Mouse (Mus musculus) embryonic facial prominence, embryonic 11.5 days (tissue): ENCODE results near the gene Prx. TPM values are rescaled to one million over a fixed set of nuclear protein-coding genes. Genes with fewer than 3 reads are reported as not detected.

Source experiments
- ATAC-seq: fragments of 200-750 bp; cut with Nextera tagmentation; replicated peaks from 2 replicates; pipeline ENCODE4 v1.8.0; 2017; ENCODE audit warnings: low read depth; ENCODE audit not compliant: insufficient number of reproducible peaks, low FRiP score, low TSS enrichment
- DNase-seq: peaks from one replicate; pipeline ENCODE4 v3.0.0-alpha.2; 2015; ENCODE audit warnings: low spot score
- H3K27ac ChIP-seq: fragments of 300-500 bp; sonication (generic); replicated peaks from 2 replicates; pipeline ENCODE4 v1.5.1; 2014; ENCODE audit warnings: mild to moderate bottlenecking, low read depth, low read length, control low read depth
- H3K27me3 ChIP-seq: fragments of 300-500 bp; sonication (generic); 2 replicates; pipeline ENCODE4 v1.6.1; 2014; ENCODE audit warnings: mild to moderate bottlenecking, low read length, moderate library complexity, mixed read lengths; ENCODE audit not compliant: control insufficient read depth, insufficient read depth
- H3K36me3 ChIP-seq: fragments of 300-500 bp; sonication (generic); replicated peaks from 2 replicates; pipeline ENCODE4 v1.6.1; 2014; ENCODE audit warnings: low read depth, mild to moderate bottlenecking, low read length, moderate library complexity, mixed read lengths; ENCODE audit not compliant: control insufficient read depth, insufficient read depth
- H3K4me1 ChIP-seq: fragments of 300-500 bp; sonication (generic); 2 replicates; pipeline ENCODE4 v1.6.1; 2014; ENCODE audit warnings: low read length, mixed read lengths; ENCODE audit not compliant: control insufficient read depth, insufficient read depth
- H3K4me2 ChIP-seq: fragments of 300-500 bp; sonication (generic); 2 replicates; pipeline ENCODE4 v1.6.1; 2014; ENCODE audit warnings: low read depth, mild to moderate bottlenecking, control low read depth, low read length, moderate library complexity
- H3K4me3 ChIP-seq: fragments of 300-500 bp; sonication (generic); 2 replicates; pipeline ENCODE4 v1.5.1; 2014; ENCODE audit warnings: low read depth, low read length, control low read depth
- H3K9ac ChIP-seq: fragments of 300-500 bp; sonication (generic); replicated peaks from 2 replicates; pipeline ENCODE4 v1.6.1; 2014; ENCODE audit warnings: mild to moderate bottlenecking, control low read depth, low read length
- H3K9me3 ChIP-seq: fragments of 300-500 bp; sonication (generic); replicated peaks from 2 replicates; pipeline ENCODE4 v1.6.1; 2016; ENCODE audit warnings: mild to moderate bottlenecking, low read length, inconsistent platforms, mixed read lengths; ENCODE audit not compliant: control insufficient read depth
- WGBS: fragments of 180-500 bp; shearing (Covaris S2); extraction: QIAGEN DNeasy Blood & Tissue Kit; methylation state at CpG from one replicate; pipeline ENCODE4 v1.1.7; 2014; 5-methylcytosine and 5-hydroxymethylcytosine counted together
- polyA plus RNA-seq: library from polyadenylated mRNA; unstranded; fragments of >200 nt; fragmentation: Nextera tagmentation; extraction: Ambion mirVana; gene quantifications from 2 replicates; pipeline ENCODE4 v1.2.1, GENCODE M21; 2014

The Prx gene
- polyA plus RNA-seq, 1 experiment from 2014 or later: 1.2 TPM

DNA sequence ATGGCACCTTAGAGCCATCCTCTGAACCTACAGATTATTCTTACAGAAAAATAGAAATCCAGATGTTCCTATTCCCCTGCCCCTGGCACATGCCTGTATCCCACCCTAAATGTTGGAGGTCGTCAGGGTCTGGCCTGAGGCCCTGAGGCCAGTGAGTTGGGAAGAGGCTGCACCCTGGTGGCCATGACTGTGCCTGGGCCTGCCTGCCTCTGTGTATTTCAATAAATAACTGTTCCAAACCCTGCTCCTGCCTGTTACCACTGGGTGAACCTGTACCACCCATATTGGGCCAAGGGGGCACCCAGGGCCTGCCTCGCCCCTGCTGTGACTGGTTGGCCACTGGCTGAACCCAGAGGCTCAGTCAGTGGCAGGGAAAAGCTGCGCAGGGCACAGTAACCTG lies 31.8 kb downstream of the Prx start:
- no peaks in the 10 kb centered on the region for H3K27me3 ChIP-seq
- no peak overlapping the region for H3K4me3 ChIP-seq

DNA sequence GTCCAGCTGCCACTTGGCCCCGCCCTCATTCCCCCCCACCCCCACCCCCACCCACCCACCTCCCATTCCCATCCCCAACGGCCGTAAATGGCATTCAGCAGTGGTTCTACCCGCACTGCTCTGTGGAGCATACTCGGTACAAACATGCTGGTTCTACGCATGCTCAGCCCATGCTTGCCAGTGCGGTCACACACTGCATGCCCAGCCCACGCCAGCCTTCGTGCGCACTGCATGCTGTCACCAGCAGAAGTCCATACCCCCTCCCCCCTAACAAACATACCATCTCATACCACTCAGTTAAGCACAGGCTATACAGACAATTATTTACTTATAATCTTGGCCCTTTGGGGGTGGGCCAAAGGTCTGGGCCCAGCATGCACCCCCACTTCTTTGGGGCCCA lies 32.6 kb downstream of the Prx start:
- Histone ChIP-seq H3K9ac (no peak overlapping the region), H3K27me3 (no peaks in the 10 kb centered on the region), H3K27ac (no peak overlapping the region), H3K4me3 (no peak overlapping the region), H3K4me1 (no peaks in the 10 kb centered on the region), H3K36me3 (no peaks in the 10 kb centered on the region), H3K4me2 (no peak overlapping the region), H3K9me3 (no peaks in the 10 kb centered on the region)
- no peak for DNase-seq
- 91% methylated on average over 9 of the region's 10 CpGs for WGBS
- ATAC-seq: no peak

More for the DNA sequence above, 31.8 kb downstream of the Prx start:
- 75% methylated on average over 3 of the region's 3 CpGs for WGBS
- Histone ChIP-seq H3K4me1 (no peaks in the 10 kb centered on the region), H3K9me3 (no peaks in the 10 kb centered on the region), H3K9ac (no peak overlapping the region), H3K27ac (no peak overlapping the region), H3K36me3 (no peaks in the 10 kb centered on the region), H3K4me2 (no peak overlapping the region)
- DNase-seq (no peak), ATAC-seq (no peak)

- H3K27me3 ChIP-seq: no peaks in the 10 kb centered on the region
- H3K4me3 ChIP-seq: no peak overlapping the region
- ATAC-seq (no peak), DNase-seq (no peak)
- H3K4me1 ChIP-seq: no peaks in the 10 kb centered on the region
- H3K27ac ChIP-seq: no peak overlapping the region
- H3K4me2 ChIP-seq: no peak overlapping the region
- H3K36me3 ChIP-seq: no peaks in the 10 kb centered on the region
- H3K9me3 ChIP-seq: no peaks in the 10 kb centered on the region
- H3K9ac ChIP-seq: no peak overlapping the region
- 90% methylated on average over 9 of the region's 9 CpGs for WGBS
Measured at GRCm38 (mm10) chr7:27532480-27533050, 33.4 kb downstream of the Prx start.

- Histone ChIP-seq H3K4me2 (no peak overlapping the region), H3K4me3 (no peak overlapping the region), H3K9ac (no peak overlapping the region), H3K36me3 (no peaks in the 10 kb centered on the region), H3K9me3 (no peaks in the 10 kb centered on the region), H3K4me1 (no peaks in the 10 kb centered on the region), H3K27me3 (no peaks in the 10 kb centered on the region), H3K27ac (no peak overlapping the region)
- 77% methylated on average over 2 of the region's 2 CpGs for WGBS
- ATAC-seq (no peak), DNase-seq (no peak)
Measured at GRCm38 (mm10) chr7:27535386-27535785, 36.3 kb downstream of the Prx start.

- 85% methylated on average over 6 of the region's 6 CpGs for WGBS
- Histone ChIP-seq H3K4me3 (no peak overlapping the region), H3K9me3 (no peaks in the 10 kb centered on the region), H3K27ac (no peak overlapping the region), H3K4me2 (no peak overlapping the region), H3K36me3 (no peaks in the 10 kb centered on the region), H3K4me1 (no peaks in the 10 kb centered on the region), H3K27me3 (no peaks in the 10 kb centered on the region), H3K9ac (no peak overlapping the region)
- ATAC-seq (no peak), DNase-seq (no peak)
Measured at GRCm38 (mm10) chr7:27536618-27537017, 37.5 kb downstream of the Prx start.

DNA sequence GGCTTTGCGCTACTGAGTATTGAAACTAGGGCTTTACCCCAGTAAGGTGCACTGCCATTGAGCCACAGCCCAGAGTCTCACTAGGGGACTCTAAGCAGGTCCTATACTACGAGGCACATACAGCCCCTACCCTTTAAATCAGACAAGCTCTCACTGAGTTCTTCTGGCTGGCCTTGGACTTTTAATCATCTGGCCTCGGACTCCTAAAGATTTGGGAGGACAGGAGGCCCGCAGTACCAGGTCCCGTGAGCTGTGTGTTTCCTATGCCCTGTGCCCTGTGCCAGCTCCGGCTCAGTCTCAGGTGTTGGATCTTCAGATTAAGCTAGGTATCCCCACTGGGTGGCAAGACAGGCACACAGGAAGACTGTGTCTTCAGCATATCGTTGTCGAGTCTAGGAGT lies 38.9 kb downstream of the Prx start:
- Histone ChIP-seq H3K9me3 (no peaks in the 10 kb centered on the region), H3K27me3 (no peaks in the 10 kb centered on the region), H3K9ac (no peak overlapping the region), H3K36me3 (no peaks in the 10 kb centered on the region), H3K4me2 (no peak overlapping the region), H3K4me1 (no peaks in the 10 kb centered on the region), H3K4me3 (no peak overlapping the region), H3K27ac (no peak overlapping the region)
- ATAC-seq (no peak), DNase-seq (no peak)
- WGBS: 87% methylated on average over 8 of the region's 8 CpGs

GRCm38 (mm10) chr7:27538797-27539196 lies 39.7 kb downstream of the Prx start:
- H3K9ac ChIP-seq: no peak overlapping the region
- no peaks in the 10 kb centered on the region for H3K4me1 ChIP-seq
- WGBS: 89% methylated on average over 2 of the region's 2 CpGs
- H3K9me3 ChIP-seq: no peaks in the 10 kb centered on the region
- H3K4me2 ChIP-seq: no peak overlapping the region
- ATAC-seq: no peak
- no peak overlapping the region for H3K4me3 ChIP-seq
- H3K36me3 ChIP-seq: no peaks in the 10 kb centered on the region
- no peak for DNase-seq
- H3K27me3 ChIP-seq: no peaks in the 10 kb centered on the region
- H3K27ac ChIP-seq: no peak overlapping the region

- Histone ChIP-seq H3K4me1 (no peaks in the 10 kb centered on the region), H3K9ac (no peak overlapping the region), H3K36me3 (no peaks in the 10 kb centered on the region), H3K4me3 (no peak overlapping the region), H3K27me3 (no peaks in the 10 kb centered on the region), H3K4me2 (no peak overlapping the region), H3K27ac (no peak overlapping the region), H3K9me3 (no peaks in the 10 kb centered on the region)
- DNase-seq (no peak), ATAC-seq (no peak)
- WGBS: 81% methylated on average over 2 of the region's 2 CpGs
Measured at GRCm38 (mm10) chr7:27540521-27540920, 41.4 kb downstream of the Prx start.
